Mouse (Mus musculus) adrenal gland (tissue): ENCODE measurements around the gene Eif2s1.
"Not testable (repeated sequence)": the region's sequence is repeated elsewhere in the genome, so short reads cannot be mapped to it uniquely, and the experiment has no call there.

Experiments
- intact Hi-C: fragments of 180-260 bp; cut with DNase I; formaldehyde crosslinking; loops from one replicate; pipeline ENCODE4 v1.15.1; 2025

Eif2s1 gene

DNA sequence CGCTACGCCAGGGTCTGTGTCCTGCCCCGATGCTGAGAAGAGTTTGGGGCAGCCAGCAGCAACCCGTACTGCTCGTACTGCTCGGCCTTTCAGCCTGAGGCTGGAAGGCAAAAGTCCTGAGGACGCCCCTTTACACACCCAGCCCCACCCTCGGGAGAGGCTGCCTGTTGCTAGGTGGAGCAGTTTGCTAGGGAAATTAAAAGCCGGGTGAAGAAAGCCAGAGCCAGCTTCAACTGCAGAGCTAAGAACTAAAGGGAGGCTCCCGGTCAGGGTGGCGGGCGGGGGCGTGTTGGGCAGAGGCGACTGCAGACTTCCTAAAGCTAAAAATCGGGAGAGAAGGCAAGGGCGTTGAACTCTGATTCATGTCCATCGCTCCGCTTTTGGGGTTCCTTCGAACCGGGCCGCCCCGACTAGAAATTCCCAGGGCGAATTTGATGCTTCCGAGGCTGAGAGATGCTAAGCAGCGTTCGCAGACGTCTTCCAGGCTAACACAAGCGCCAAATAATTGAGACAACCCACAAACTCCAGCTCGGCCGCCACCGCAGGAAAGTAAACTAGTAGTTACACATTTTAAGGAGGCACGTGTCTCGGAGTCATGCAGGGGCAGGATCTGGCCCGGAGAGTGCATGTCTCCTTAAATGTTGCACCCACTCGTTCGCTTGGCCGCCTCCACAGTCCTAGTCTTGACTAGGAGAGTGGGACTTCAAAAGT, 50.2 kb downstream of the Eif2s1 start:
- intact Hi-C loops: no loop called here

GRCm38 (mm10) chr12:78914458-78914857, 52.8 kb downstream of the Eif2s1 start:
- intact Hi-C loops: no loop called here

- intact Hi-C loops: loop anchor here (5.0 kb wide), 2 partner anchors 92 to 107 kb away; partner anchors contain the start of gene Tmem229b
These were observed 53.9 kb downstream of the Eif2s1 start for GRCm38 (mm10) chr12:78915561-78915960.

GRCm38 (mm10) chr12:78916278-78916677, 54.7 kb downstream of the Eif2s1 start:
- intact Hi-C loops: loop anchor here (5.0 kb wide), 2 partner anchors 91 to 106 kb away; partner anchors contain the start of gene Tmem229b

- intact Hi-C loops: loop anchor here (1.0 to 5.0 kb wide), 3 partner anchors 89 to 179 kb away; partner anchors contain the start of gene Tmem229b
These were observed 56.8 kb downstream of the Eif2s1 start for GRCm38 (mm10) chr12:78918227-78919078.

DNA sequence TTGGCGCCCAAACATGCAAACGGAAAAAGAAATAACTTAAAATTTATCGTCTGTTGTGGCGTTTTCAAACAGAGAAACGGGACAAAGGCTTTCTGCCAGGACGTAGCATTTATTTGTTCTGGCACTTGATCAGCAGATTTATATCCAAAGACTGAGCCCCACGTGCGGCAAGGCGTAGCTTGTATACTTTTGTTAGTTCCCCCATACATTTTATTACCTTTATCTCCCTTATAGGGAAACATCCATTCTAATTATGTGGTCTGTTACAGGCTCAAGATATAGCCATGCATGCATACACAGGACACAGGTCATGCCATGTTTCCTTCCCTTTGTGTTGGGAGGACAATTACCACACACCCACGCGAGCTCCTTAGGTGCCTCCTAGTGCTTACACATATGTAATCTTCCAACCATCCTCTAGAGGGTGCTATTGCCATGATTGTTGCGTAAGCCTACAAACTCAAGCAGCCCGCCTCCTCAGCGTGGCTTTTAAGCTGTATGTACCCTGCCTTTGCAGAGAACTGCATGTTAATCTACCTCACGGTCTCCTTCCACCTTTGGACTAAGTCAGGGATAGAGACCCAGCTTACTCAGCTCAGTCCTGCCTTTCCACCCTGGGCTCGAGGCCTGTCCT, 57.6 kb downstream of the Eif2s1 start:
- intact Hi-C loops: loop anchor here (5.0 kb wide), 2 partner anchors 88 to 103 kb away; partner anchors contain the start of gene Tmem229b

- intact Hi-C loops: no loop called here
These were observed 59.8 kb downstream of the Eif2s1 start for GRCm38 (mm10) chr12:78921421-78921820.

DNA sequence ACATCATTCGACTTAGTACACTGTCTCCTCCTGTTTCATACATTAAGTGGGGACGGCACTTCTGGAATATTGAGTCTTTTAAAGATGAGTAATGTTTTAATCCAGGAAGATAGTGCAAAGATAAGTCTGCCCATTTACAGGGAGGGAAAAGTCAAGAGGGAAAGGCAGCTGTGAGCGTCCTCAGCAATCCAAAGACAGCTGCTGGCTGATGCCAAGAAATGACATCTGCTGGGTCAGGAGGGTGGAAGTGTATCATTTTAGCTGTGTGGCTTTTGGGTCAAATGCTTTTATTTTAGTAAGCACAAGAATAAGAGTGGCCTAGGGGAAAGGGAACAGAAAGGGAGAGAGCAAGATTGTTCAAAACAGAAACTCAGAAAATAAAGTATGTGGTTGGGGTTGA, 60.4 kb downstream of the Eif2s1 start:
- intact Hi-C loops: no loop called here

- intact Hi-C loops: not testable (repeated sequence)
These were observed 61.4 kb downstream of the Eif2s1 start for GRCm38 (mm10) chr12:78922977-78923376.

DNA sequence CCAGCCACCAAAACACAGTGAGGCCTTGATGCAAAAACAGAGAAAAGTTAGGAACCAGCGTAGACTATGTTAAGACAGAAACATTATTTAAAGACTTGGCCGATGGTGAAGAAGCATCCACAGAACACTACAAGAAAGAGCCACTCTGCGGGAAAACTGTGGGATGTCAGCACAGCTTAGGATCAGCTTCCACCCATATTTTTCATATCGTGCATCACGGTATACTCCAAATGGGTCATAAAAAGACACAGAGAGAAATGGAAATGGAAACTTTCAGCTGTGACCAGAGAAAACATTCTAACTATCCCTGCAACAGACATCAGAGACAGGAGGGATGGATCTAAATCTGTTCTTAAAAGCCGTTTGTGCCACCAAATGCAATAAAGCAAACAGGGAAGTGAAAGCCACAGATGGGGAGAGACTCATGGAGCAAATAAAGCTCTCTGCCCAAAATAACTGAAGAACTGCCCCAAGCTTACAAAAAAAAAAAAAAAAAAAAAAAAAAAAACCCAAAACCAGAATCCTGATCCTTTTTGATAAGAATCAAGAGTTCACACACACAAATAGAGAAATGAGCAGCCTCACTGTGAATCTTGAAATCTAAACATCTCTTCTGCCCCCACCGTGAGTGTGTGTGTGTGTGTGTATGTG, 62.0 kb downstream of the Eif2s1 start:
- intact Hi-C loops: no loop called here

- intact Hi-C loops: no loop called here
These were observed 65.7 kb downstream of the Eif2s1 start for GRCm38 (mm10) chr12:78927287-78927686.

- intact Hi-C loops: no loop called here
These were observed 68.3 kb downstream of the Eif2s1 start for GRCm38 (mm10) chr12:78929900-78930299.

- intact Hi-C loops: no loop called here
These were observed 74.9 kb downstream of the Eif2s1 start for GRCm38 (mm10) chr12:78936494-78936893.
